Mouse (Mus musculus): ENCODE data around the gene Ccdc153. TPM values are rescaled to one million over a fixed set of nuclear protein-coding genes. Genes with fewer than 3 reads are reported as not detected.

Gene Ccdc153
- polyA plus RNA-seq (2012; rRNA removed): 0.15 TPM in 1 of 2 replicates, not detected in the other

GRCm38 (mm10) chr9:44240399-44240798 is at the start of gene Ccdc153:
Ccdc153 (plus strand) TSS chr9:44240676.
- TF ChIP-seq CTCF (IDR thresholded peaks at IDR 0.05; ENCODE audit: borderline replicate concordance, extremely low read depth, insufficient read depth, insufficient read length): no peak
- TF ChIP-seq POLR2A (IDR thresholded peaks at IDR 0.05; ENCODE audit: borderline replicate concordance, extremely low read depth, insufficient read depth, insufficient read length, poor library complexity, severe bottlenecking): no peak

GRCm38 (mm10) chr9:44191166-44191565 is 49.3 kb upstream of the Ccdc153 start:
- TF ChIP-seq CTCF (IDR thresholded peaks at IDR 0.05; ENCODE audit: borderline replicate concordance, extremely low read depth, insufficient read depth, insufficient read length) (no peak), POLR2A (IDR thresholded peaks at IDR 0.05; ENCODE audit: borderline replicate concordance, extremely low read depth, insufficient read depth, insufficient read length, poor library complexity, severe bottlenecking) (no peak)
- DNase-seq (ENCODE audit: low read depth): no peak

More at GRCm38 (mm10) chr9:44240399-44240798, at the start of gene Ccdc153:
- DNase-seq (ENCODE audit: low read depth): no peak

- DNase-seq (ENCODE audit: low read depth): no peak
- no peak for TF ChIP-seq CTCF (IDR thresholded peaks at IDR 0.05; ENCODE audit: borderline replicate concordance, extremely low read depth, insufficient read depth, insufficient read length)
- no peak for TF ChIP-seq POLR2A (IDR thresholded peaks at IDR 0.05; ENCODE audit: borderline replicate concordance, extremely low read depth, insufficient read depth, insufficient read length, poor library complexity, severe bottlenecking)
Observed at GRCm38 (mm10) chr9:44192312-44192711, 48.2 kb upstream of the Ccdc153 start.

GRCm38 (mm10) chr9:44192794-44193193 is 47.7 kb upstream of the Ccdc153 start:
- no peak for DNase-seq (ENCODE audit: low read depth)

GRCm38 (mm10) chr9:44194000-44194399 is 46.5 kb upstream of the Ccdc153 start:
- DNase-seq (ENCODE audit: low read depth): no peak
- TF ChIP-seq POLR2A (IDR thresholded peaks at IDR 0.05; ENCODE audit: borderline replicate concordance, extremely low read depth, insufficient read depth, insufficient read length, poor library complexity, severe bottlenecking): no peak
- no peak for TF ChIP-seq CTCF (IDR thresholded peaks at IDR 0.05; ENCODE audit: borderline replicate concordance, extremely low read depth, insufficient read depth, insufficient read length)

More at GRCm38 (mm10) chr9:44192794-44193193, 47.7 kb upstream of the Ccdc153 start:
- TF ChIP-seq CTCF (IDR thresholded peaks at IDR 0.05; ENCODE audit: borderline replicate concordance, extremely low read depth, insufficient read depth, insufficient read length) (no peak), POLR2A (IDR thresholded peaks at IDR 0.05; ENCODE audit: borderline replicate concordance, extremely low read depth, insufficient read depth, insufficient read length, poor library complexity, severe bottlenecking) (no peak)

GRCm38 (mm10) chr9:44196354-44196753 is 44.1 kb upstream of the Ccdc153 start:
- TF ChIP-seq POLR2A (IDR thresholded peaks at IDR 0.05; ENCODE audit: borderline replicate concordance, extremely low read depth, insufficient read depth, insufficient read length, poor library complexity, severe bottlenecking) (no peak), CTCF (IDR thresholded peaks at IDR 0.05; ENCODE audit: borderline replicate concordance, extremely low read depth, insufficient read depth, insufficient read length) (no peak)
- no peak for DNase-seq (ENCODE audit: low read depth)

- DNase-seq (ENCODE audit: low read depth): no peak
- no peak for TF ChIP-seq POLR2A (IDR thresholded peaks at IDR 0.05; ENCODE audit: borderline replicate concordance, extremely low read depth, insufficient read depth, insufficient read length, poor library complexity, severe bottlenecking)
- no peak for TF ChIP-seq CTCF (IDR thresholded peaks at IDR 0.05; ENCODE audit: borderline replicate concordance, extremely low read depth, insufficient read depth, insufficient read length)
Observed at GRCm38 (mm10) chr9:44199166-44199565, 41.3 kb upstream of the Ccdc153 start.

- DNase-seq (ENCODE audit: low read depth): no peak
- TF ChIP-seq CTCF (IDR thresholded peaks at IDR 0.05; ENCODE audit: borderline replicate concordance, extremely low read depth, insufficient read depth, insufficient read length) (no peak), POLR2A (IDR thresholded peaks at IDR 0.05; ENCODE audit: borderline replicate concordance, extremely low read depth, insufficient read depth, insufficient read length, poor library complexity, severe bottlenecking) (no peak)
Observed at GRCm38 (mm10) chr9:44199580-44199979, 40.9 kb upstream of the Ccdc153 start.

- no peak for DNase-seq (ENCODE audit: low read depth)
- TF ChIP-seq POLR2A (IDR thresholded peaks at IDR 0.05; ENCODE audit: borderline replicate concordance, extremely low read depth, insufficient read depth, insufficient read length, poor library complexity, severe bottlenecking): no peak
- TF ChIP-seq CTCF (IDR thresholded peaks at IDR 0.05; ENCODE audit: borderline replicate concordance, extremely low read depth, insufficient read depth, insufficient read length): no peak
Observed at GRCm38 (mm10) chr9:44200458-44200857, 40.0 kb upstream of the Ccdc153 start.

GRCm38 (mm10) chr9:44207840-44208239 is 32.6 kb upstream of the Ccdc153 start:
- DNase-seq (ENCODE audit: low read depth): no peak
- TF ChIP-seq POLR2A (IDR thresholded peaks at IDR 0.05; ENCODE audit: borderline replicate concordance, extremely low read depth, insufficient read depth, insufficient read length, poor library complexity, severe bottlenecking) (no peak), CTCF (IDR thresholded peaks at IDR 0.05; ENCODE audit: borderline replicate concordance, extremely low read depth, insufficient read depth, insufficient read length) (no peak)

GRCm38 (mm10) chr9:44209416-44209815 is 31.1 kb upstream of the Ccdc153 start:
- TF ChIP-seq CTCF (IDR thresholded peaks at IDR 0.05; ENCODE audit: borderline replicate concordance, extremely low read depth, insufficient read depth, insufficient read length) (no peak), POLR2A (IDR thresholded peaks at IDR 0.05; ENCODE audit: borderline replicate concordance, extremely low read depth, insufficient read depth, insufficient read length, poor library complexity, severe bottlenecking) (no peak)
- DNase-seq (ENCODE audit: low read depth): no peak

GRCm38 (mm10) chr9:44212406-44212805 is 28.1 kb upstream of the Ccdc153 start:
- TF ChIP-seq POLR2A (IDR thresholded peaks at IDR 0.05; ENCODE audit: borderline replicate concordance, extremely low read depth, insufficient read depth, insufficient read length, poor library complexity, severe bottlenecking) (no peak), CTCF (IDR thresholded peaks at IDR 0.05; ENCODE audit: borderline replicate concordance, extremely low read depth, insufficient read depth, insufficient read length) (no peak)

More at GRCm38 (mm10) chr9:44212406-44212805, 28.1 kb upstream of the Ccdc153 start:
- DNase-seq (ENCODE audit: low read depth): no peak

All from brain, embryonic 14.5 days (tissue).